Mouse (Mus musculus) CH12.LX (cell line): ENCODE results near the gene Srpk3.

Experiments used
- CTCF ChIP-seq, 2 experiments: IDR thresholded peaks in 1 of 2; conservative IDR thresholded peaks in 1 of 2; 2 replicates each; pipeline ENCODE4 v1.5.1; 2011 to 2012; ENCODE audit warnings: low read depth in 2 of 2, low read length in 2 of 2, improper control_type of control experiment in 1 of 2, inconsistent platforms in 1 of 2, mild to moderate bottlenecking in 1 of 2, moderate library complexity in 1 of 2
- MAFK ChIP-seq: IDR thresholded peaks from 2 replicates; pipeline ENCODE4 v1.6.1; 2011; ENCODE audit warnings: low read length, improper control_type of control experiment; ENCODE audit not compliant: insufficient replicate concordance
- RAD21 ChIP-seq: IDR thresholded peaks from 2 replicates; pipeline ENCODE4 v1.6.1; 2011; ENCODE audit warnings: low read depth, mild to moderate bottlenecking, low read length, improper control_type of control experiment, moderate library complexity

DNA sequence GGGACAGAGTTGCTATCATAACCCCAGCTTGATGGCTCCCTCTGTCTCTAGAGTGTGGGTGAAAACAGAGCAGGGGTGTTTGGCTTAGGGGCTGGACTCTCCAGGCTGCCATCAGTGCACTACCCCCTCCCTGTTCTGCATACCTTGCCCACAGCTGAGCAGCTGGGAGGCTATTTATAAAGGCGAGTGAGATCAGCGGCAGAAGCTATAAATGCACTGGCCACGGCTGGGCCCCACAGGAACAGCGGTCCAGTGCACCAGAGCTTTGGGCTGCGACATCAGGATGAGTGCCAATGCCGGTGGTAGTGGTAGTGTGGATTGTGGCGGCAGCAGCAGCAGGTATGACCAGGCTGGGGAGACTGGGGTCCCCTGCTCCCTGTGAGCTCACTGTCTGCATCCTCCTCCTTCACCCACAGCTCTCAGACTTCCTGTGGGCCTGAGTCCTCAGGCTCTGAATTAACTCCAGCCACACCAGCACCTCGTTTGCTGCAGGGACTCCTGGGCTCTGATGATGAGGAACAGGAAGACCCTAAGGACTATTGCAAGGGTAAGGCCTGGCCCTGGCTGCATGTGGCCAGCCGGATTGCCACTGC, at the start of gene Srpk3:
- TF ChIP-seq MAFK (no peak), CTCF (conservative IDR thresholded peaks at IDR 0.05 in 1 of 2, IDR thresholded peaks at IDR 0.05 in 1 of 2; ENCODE audit: low read depth in 2 of 2, low read length in 2 of 2) (no peak), RAD21 (no peak; the same call in 1 of the 2 replicates)
